Mouse (Mus musculus) cerebral cortex, adult 2 months (tissue): Measurements from ENCODE around the gene Serpinf2.

Experiments used
- WGBS: fragments of 180-500 bp; shearing (Covaris S2); methylation state at CpG from one replicate; pipeline ENCODE4 v1.1.7; 2018; 5-methylcytosine and 5-hydroxymethylcytosine counted together

The Serpinf2 gene

DNA sequence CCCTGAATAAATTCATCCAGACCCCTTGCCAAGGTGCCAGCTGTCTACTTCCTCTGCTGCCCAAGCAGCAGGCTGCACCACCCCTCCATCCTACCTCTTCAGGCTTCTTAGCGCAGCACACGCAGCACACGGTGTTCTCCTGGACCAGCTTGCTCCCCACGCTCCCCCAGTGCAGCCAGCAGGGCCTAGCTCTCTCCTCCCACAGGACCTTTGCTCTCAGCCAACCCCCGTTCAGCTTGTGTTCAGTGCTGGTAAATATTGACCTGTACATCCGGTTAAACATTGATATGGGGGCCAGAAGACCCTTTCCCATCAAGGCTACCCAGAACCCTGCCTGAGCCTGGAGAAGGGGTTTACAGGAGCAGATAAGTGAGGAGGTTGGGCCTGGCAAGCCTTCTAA, at the start of gene Serpinf2:
TSS of gene Serpinf2 (minus strand) at position 229 of the 400 bp plus-strand sequence.
- 83% methylated on average over 6 of the region's 6 CpGs for WGBS

DNA sequence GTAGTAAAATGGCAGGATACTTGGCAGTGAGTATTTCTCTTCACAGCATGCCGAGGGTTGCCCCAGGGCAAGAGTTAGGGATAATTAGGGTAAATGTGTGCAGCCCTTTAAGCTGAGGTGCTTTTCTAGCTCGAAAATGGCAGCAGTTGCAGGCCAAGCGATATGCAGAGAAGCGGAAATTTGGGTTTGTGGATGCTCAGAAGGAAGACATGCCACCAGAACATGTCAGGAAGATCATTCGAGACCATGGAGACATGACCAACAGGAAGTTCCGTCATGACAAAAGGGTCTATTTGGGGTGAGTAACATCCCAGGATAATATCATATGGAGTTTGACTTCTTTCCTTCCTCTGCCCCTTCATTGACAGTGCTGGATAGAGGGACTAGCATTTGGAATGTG, 48.1 kb upstream of the Serpinf2 start:
- 30% methylated on average over 6 of the region's 6 CpGs for WGBS

GRCm38 (mm10) chr11:75486601-75487285, 47.4 kb upstream of the Serpinf2 start, which contains the start of gene Prpf8:
TSS of gene Prpf8 (plus strand) at chr11:75486816.
- under 1% methylated on average over 52 of the region's 52 CpGs for WGBS

GRCm38 (mm10) chr11:75486192-75486591, 46.8 kb upstream of the Serpinf2 start:
- WGBS = 26% methylated on average over 3 of the region's 3 CpGs

- 75% methylated on average over 7 of the region's 7 CpGs for WGBS
These were observed 34.0 kb upstream of the Serpinf2 start for GRCm38 (mm10) chr11:75473376-75473775.

- 81% methylated on average over 11 of the region's 11 CpGs for WGBS
These were observed 33.2 kb upstream of the Serpinf2 start for GRCm38 (mm10) chr11:75472469-75473081.

DNA sequence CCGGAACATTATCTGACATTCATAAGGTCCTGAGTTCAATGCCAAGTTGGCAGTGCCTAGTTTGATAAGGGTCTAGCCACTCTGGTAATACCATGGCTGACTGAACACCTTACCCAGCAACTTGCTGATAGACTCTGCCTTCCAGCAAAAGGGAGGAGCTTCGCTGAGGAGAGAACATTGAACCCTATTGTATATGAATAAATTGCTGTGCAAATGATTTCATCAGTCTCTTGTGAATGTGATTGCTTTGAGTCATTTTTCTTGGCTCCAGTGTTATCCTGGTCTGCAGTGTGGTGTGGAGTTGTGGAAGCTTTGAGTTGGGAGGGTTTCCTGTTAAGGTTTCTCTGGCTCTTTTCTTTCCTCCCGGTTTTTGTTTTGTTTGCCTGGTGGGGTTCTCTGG, 31.3 kb upstream of the Serpinf2 start:
- 72% methylated on average over 3 of the region's 3 CpGs for WGBS

DNA sequence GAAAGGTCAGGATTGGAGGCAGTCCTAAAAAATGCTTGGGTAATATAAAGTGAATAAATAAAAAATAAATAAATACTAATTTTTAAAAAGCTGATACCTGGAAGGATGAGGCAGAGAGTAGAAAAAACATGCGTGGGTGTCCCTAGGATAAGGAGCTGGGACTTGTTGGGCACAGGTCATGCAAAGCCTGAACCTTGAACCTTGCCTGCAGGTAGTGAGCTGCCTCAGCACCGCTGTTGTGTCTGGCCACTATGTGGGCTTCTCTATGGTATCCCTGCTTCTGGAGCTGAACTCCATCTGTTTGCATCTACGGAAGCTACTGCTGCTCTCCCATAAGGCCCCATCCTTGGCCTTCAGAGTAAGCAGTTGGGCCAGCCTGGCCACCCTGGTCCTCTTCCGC, 29.9 kb upstream of the Serpinf2 start:
- 93% methylated on average over 4 of the region's 4 CpGs for WGBS

GRCm38 (mm10) chr11:75468410-75468809, 29.0 kb upstream of the Serpinf2 start:
- WGBS = 47% methylated on average over 7 of the region's 7 CpGs

- 14% methylated on average over 19 of the region's 19 CpGs for WGBS
These were observed 28.3 kb upstream of the Serpinf2 start for GRCm38 (mm10) chr11:75467512-75468215.

- WGBS = 90% methylated on average over 4 of the region's 4 CpGs
These were observed 27.5 kb upstream of the Serpinf2 start for GRCm38 (mm10) chr11:75466731-75467505.

DNA sequence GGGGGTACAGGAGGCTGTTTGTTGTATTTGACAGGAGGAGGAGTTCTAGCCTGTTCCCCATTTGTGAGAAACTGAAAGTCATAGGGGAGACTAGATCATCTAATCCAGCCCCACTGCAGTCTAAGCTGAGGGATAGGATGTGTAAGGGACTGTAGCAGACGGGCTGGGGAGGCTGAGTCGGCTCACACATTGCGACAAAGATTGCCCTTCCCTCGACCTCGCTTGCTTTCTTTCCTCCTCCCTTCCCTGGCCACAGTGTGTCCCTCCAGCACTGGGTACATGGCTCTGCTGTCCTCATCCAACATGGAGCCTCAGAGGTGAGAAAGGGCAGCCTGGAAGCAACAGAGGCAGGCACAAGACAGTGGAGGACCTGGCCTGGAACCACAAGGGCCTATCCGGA, 25.7 kb upstream of the Serpinf2 start:
- 85% methylated on average over 6 of the region's 6 CpGs for WGBS

- 75% methylated on average over 6 of the region's 6 CpGs for WGBS
These were observed 25.0 kb upstream of the Serpinf2 start for GRCm38 (mm10) chr11:75464417-75464816.

DNA sequence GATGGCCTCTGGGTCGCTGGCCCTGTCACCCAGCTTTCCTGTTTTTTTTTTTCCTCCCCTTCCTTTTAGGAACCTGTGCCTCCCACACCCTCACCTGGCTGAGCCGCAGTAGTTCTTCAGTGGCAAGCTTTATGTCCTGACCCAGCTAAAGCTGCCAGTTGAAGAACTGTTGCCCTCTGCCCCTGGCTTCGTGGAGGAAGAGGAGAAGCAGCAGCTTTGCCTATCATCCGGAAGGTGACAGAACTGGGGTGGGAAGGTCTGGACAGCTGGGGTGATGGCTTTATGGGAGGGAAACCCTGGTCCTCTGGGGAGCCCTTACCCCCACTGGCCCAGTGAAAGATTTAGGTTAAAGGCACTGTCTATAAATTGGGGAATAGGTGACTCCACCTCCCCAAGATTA, 24.2 kb upstream of the Serpinf2 start:
- WGBS = 80% methylated on average over 4 of the region's 4 CpGs

- 3% methylated on average over 9 of the region's 9 CpGs for WGBS
These were observed 23.5 kb upstream of the Serpinf2 start for GRCm38 (mm10) chr11:75462865-75463336.

DNA sequence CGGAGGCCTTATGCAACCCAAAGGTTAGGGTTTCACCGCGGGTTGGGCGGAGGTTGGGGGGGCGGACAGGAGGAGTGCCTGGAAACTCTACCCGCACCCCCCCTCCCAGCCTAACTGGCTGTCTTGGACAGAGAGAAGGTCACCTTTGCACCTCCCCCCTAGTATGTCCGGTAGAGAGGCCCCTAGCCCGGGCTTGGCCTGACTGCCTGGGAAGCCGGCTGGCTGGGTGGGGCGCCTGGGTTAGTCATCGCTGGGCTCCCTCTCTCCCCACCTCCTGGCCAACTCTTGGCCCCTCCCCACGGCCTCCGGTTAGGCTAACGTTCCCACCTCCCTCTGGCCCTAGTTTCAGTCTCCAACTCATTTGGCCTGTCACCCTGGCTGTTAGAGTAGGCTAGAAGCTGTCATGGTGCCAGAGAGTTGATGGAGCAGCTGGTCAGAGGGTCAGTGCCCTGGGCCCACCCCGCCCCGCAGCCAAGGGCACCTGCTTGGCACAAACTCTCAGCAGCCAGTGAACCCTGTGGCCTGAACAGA, 22.9 kb upstream of the Serpinf2 start:
- WGBS = 4% methylated on average over 13 of the region's 16 CpGs

DNA sequence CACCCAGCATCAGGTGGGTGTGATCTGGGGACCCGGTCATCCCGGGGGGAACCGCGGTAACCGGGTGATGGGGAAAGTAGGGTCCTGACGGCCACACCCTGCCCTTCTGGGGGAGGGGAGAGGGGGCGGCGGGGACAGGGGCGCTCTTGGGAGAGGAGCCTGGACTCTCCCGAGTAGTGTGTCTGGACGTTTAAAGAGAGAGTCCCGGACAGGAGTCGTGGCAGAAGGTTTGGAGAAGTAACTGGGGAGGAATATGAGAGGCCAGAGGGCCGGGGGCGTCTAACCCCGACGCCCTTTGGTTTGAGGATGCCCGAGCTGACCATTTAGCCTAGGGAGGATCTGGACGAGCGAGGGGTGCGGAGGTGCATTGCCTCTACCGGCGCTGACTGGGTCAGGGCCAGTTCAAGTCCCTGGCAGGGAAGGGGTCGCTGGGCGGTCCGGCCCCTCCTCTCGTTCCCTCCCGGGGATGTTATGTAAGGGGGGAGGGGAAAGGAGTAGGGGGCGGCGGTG, 22.4 kb upstream of the Serpinf2 start:
- WGBS = under 1% methylated on average over 27 of the region's 30 CpGs

- WGBS = under 1% methylated on average over 46 of the region's 46 CpGs
These were observed 21.7 kb upstream of the Serpinf2 start, which contains the start of gene Tlcd2 for GRCm38 (mm10) chr11:75460844-75461742. TSS of gene Tlcd2 (plus strand) at chr11:75461715.

DNA sequence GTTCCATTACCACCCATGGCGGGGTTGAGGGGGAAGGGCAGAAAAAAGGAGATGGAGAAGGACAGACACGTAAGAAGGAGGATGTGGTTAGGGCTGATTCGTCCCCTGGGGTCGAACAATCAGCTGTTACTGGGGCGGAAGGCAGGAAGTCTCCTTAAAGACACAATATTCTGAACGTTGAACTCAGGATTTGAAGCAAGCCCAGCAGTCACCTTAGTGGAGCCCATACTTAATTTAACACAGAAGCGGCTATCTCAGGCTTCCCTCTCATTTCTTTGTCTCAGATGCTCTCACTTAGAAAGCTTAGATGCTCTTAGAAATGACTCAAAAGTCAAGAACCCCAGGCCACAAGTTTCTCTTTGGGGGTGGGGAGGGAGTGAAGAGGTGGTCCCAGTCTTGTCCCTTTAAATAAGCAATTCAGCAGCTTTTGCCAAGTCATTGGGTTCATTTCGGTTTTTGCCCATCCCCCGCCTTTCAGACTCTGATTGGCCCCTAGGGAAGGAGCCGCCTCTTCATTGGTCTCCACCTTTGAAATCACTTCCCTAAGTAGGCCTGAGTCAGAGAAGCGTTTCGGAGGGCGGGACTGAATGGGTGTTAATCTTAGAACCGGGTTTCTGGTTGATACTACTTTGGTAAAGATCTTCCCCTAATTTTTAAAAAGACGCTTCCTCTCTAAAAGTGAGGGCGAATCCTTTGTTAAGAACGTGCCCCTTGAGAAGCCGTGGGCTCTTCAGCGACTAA, 20.9 kb upstream of the Serpinf2 start:
- WGBS = 4% methylated on average over 19 of the region's 19 CpGs

DNA sequence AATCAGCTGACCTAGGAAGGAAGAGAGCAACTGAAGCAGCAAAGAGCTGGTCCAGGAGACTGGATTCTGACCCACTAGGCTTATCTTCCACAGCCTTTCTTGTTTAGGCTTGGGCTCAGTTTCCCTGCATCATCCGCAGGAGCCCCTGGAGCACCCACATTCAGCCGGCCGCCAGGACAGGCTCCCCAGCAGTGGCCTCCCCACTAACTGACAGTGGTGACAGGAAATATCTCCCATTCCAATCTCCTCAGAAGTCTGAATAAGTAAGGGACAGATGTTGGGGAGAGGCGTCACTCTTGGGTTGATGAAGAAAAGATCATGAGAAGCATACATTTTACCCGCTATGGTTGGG, 20.3 kb upstream of the Serpinf2 start:
- 23% methylated on average over 5 of the region's 5 CpGs for WGBS
